Mouse (Mus musculus) embryonic facial prominence, embryonic 11.5 days (tissue): ENCODE measurements around the gene Ppara. TPM values are rescaled to one million over a fixed set of nuclear protein-coding genes. Genes with fewer than 3 reads are reported as not detected.

Experiments
- ATAC-seq: fragments of 200-750 bp; cut with Nextera tagmentation; replicated peaks from 2 replicates; pipeline ENCODE4 v1.8.0; 2017; ENCODE audit warnings: low read depth; ENCODE audit not compliant: insufficient number of reproducible peaks, low FRiP score, low TSS enrichment
- DNase-seq: peaks from one replicate; pipeline ENCODE4 v3.0.0-alpha.2; 2015; ENCODE audit warnings: low spot score
- H3K27ac ChIP-seq: fragments of 300-500 bp; sonication (generic); replicated peaks from 2 replicates; pipeline ENCODE4 v1.5.1; 2014; ENCODE audit warnings: mild to moderate bottlenecking, low read depth, low read length, control low read depth
- H3K27me3 ChIP-seq: fragments of 300-500 bp; sonication (generic); 2 replicates; pipeline ENCODE4 v1.6.1; 2014; ENCODE audit warnings: mild to moderate bottlenecking, low read length, moderate library complexity, mixed read lengths; ENCODE audit not compliant: control insufficient read depth, insufficient read depth
- H3K36me3 ChIP-seq: fragments of 300-500 bp; sonication (generic); replicated peaks from 2 replicates; pipeline ENCODE4 v1.6.1; 2014; ENCODE audit warnings: low read depth, mild to moderate bottlenecking, low read length, moderate library complexity, mixed read lengths; ENCODE audit not compliant: control insufficient read depth, insufficient read depth
- H3K4me1 ChIP-seq: fragments of 300-500 bp; sonication (generic); 2 replicates; pipeline ENCODE4 v1.6.1; 2014; ENCODE audit warnings: low read length, mixed read lengths; ENCODE audit not compliant: control insufficient read depth, insufficient read depth
- H3K4me2 ChIP-seq: fragments of 300-500 bp; sonication (generic); 2 replicates; pipeline ENCODE4 v1.6.1; 2014; ENCODE audit warnings: low read depth, mild to moderate bottlenecking, control low read depth, low read length, moderate library complexity
- H3K4me3 ChIP-seq: fragments of 300-500 bp; sonication (generic); 2 replicates; pipeline ENCODE4 v1.5.1; 2014; ENCODE audit warnings: low read depth, low read length, control low read depth
- H3K9ac ChIP-seq: fragments of 300-500 bp; sonication (generic); replicated peaks from 2 replicates; pipeline ENCODE4 v1.6.1; 2014; ENCODE audit warnings: mild to moderate bottlenecking, control low read depth, low read length
- H3K9me3 ChIP-seq: fragments of 300-500 bp; sonication (generic); replicated peaks from 2 replicates; pipeline ENCODE4 v1.6.1; 2016; ENCODE audit warnings: mild to moderate bottlenecking, low read length, inconsistent platforms, mixed read lengths; ENCODE audit not compliant: control insufficient read depth
- WGBS: fragments of 180-500 bp; shearing (Covaris S2); extraction: QIAGEN DNeasy Blood & Tissue Kit; methylation state at CpG from one replicate; pipeline ENCODE4 v1.1.7; 2014; 5-methylcytosine and 5-hydroxymethylcytosine counted together
- polyA plus RNA-seq: library from polyadenylated mRNA; unstranded; fragments of >200 nt; fragmentation: Nextera tagmentation; extraction: Ambion mirVana; gene quantifications from 2 replicates; pipeline ENCODE4 v1.2.1, GENCODE M21; 2014

Ppara gene
- polyA plus RNA-seq, 1 experiment from 2014 or later, result 0.28 TPM

DNA sequence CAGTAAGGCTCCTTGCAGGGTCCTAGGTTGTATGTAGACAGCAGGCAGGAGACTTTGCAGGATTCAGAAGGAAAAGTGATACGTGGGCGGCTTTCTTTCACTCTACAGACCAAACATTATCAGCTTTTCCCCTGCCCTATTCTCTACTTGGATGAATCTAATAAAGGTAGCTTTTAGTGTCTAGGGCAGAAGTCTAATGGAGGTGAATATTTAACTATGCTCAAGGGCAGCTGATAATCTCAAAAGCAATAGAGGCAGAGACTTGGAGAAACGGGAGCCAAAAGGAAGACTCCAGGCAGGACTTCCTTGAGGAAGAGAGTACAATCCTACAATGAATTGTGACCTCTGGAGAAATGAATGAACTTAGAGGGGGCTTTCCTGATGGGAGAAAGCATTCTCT lies 9.2 kb downstream of the Ppara start:
- Histone ChIP-seq H3K9ac (no peak overlapping the region), H3K36me3 (no peaks in the 10 kb centered on the region), H3K4me1 (no peaks in the 10 kb centered on the region), H3K27me3 (no peaks in the 10 kb centered on the region), H3K9me3 (no peaks in the 10 kb centered on the region), H3K4me2 (no peak overlapping the region), H3K4me3 (no peak overlapping the region), H3K27ac (no peak overlapping the region)
- ATAC-seq (no peak), DNase-seq (no peak)
- WGBS, result 68% methylated on average over 3 of the region's 3 CpGs

DNA sequence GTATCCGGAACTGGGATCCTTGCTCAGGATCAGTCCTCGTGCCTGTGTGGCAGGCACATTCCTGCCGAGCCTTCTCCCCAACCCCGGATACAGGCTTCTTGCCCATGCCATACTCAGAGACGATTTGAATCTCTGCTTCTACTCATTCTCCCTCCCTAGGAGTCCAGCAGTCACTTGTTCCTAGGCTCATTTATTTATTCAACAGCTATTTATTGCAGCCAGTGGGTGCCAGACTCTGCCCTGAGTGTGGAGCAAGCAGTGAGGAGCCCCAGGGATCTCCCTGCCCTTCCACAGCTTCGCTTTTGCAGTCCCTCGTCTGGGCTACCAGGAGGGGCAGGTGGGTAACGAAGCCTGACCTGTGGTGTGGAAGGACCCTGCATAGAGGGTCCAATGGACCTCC lies 11.4 kb downstream of the Ppara start:
- H3K36me3 ChIP-seq, result no peaks in the 10 kb centered on the region
- ATAC-seq (no peak), DNase-seq (no peak)
- no peaks in the 10 kb centered on the region for H3K27me3 ChIP-seq
- H3K4me1 ChIP-seq, result no peaks in the 10 kb centered on the region
- WGBS, result 81% methylated on average over 8 of the region's 8 CpGs
- no peak overlapping the region for H3K27ac ChIP-seq
- no peak overlapping the region for H3K9ac ChIP-seq
- no peaks in the 10 kb centered on the region for H3K9me3 ChIP-seq
- H3K4me3 ChIP-seq, result no peak overlapping the region
- H3K4me2 ChIP-seq, result no peak overlapping the region

GRCm38 (mm10) chr15:85746671-85747070 lies 11.9 kb downstream of the Ppara start:
- WGBS, result 86% methylated on average over 13 of the region's 13 CpGs
- Histone ChIP-seq H3K4me1 (no peaks in the 10 kb centered on the region), H3K36me3 (no peaks in the 10 kb centered on the region), H3K27me3 (no peaks in the 10 kb centered on the region), H3K9ac (no peak overlapping the region), H3K27ac (no peak overlapping the region), H3K9me3 (no peaks in the 10 kb centered on the region), H3K4me2 (no peak overlapping the region), H3K4me3 (no peak overlapping the region)
- ATAC-seq (no peak), DNase-seq (no peak)

DNA sequence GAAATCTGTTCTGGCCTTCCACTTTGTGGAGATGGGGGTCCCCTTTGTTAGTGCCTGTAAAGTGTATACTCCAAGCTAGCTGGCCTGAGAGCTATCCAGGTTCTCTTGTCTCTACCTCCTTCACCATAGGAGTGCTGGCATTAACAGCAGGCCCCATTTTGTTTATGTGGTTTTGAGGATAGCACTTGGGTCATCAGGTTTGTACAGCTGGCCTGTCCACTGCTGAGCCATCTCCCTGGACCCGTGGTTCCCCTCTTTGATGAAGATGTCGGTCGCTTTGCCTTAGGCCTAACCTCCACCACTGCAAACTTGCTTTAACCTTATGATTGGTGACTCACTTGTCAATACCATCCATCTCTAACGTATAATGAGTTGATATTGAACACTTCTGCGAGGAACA lies 13.2 kb downstream of the Ppara start:
- Histone ChIP-seq H3K4me3 (no peak overlapping the region), H3K36me3 (no peaks in the 10 kb centered on the region), H3K4me1 (no peaks in the 10 kb centered on the region), H3K27me3 (no peaks in the 10 kb centered on the region), H3K9me3 (no peaks in the 10 kb centered on the region), H3K4me2 (no peak overlapping the region), H3K27ac (no peak overlapping the region), H3K9ac (no peak overlapping the region)
- WGBS, result 88% methylated on average over 5 of the region's 5 CpGs
- DNase-seq (no peak), ATAC-seq (no peak)

GRCm38 (mm10) chr15:85748466-85748865 lies 13.7 kb downstream of the Ppara start:
- Histone ChIP-seq H3K4me1 (no peaks in the 10 kb centered on the region), H3K36me3 (no peaks in the 10 kb centered on the region), H3K9ac (no peak overlapping the region), H3K27me3 (no peaks in the 10 kb centered on the region), H3K9me3 (no peaks in the 10 kb centered on the region), H3K4me2 (no peak overlapping the region), H3K4me3 (no peak overlapping the region), H3K27ac (no peak overlapping the region)
- ATAC-seq (no peak), DNase-seq (no peak)
- WGBS, result 82% methylated on average over 3 of the region's 3 CpGs

GRCm38 (mm10) chr15:85749141-85749540 lies 14.4 kb downstream of the Ppara start:
- Histone ChIP-seq H3K4me1 (no peaks in the 10 kb centered on the region), H3K27me3 (no peaks in the 10 kb centered on the region), H3K4me3 (no peak overlapping the region), H3K4me2 (no peak overlapping the region), H3K27ac (no peak overlapping the region), H3K36me3 (no peaks in the 10 kb centered on the region), H3K9ac (no peak overlapping the region), H3K9me3 (no peaks in the 10 kb centered on the region)
- ATAC-seq, result no peak
- DNase-seq, result no peak
- WGBS, result 90% methylated on average over 9 of the region's 9 CpGs

GRCm38 (mm10) chr15:85750115-85750514 lies 15.3 kb downstream of the Ppara start:
- WGBS, result 84% methylated on average over 5 of the region's 5 CpGs

GRCm38 (mm10) chr15:85752655-85753054 lies 17.9 kb downstream of the Ppara start:
- Histone ChIP-seq H3K9ac (no peak overlapping the region), H3K27me3 (no peaks in the 10 kb centered on the region), H3K9me3 (no peaks in the 10 kb centered on the region; the same call in 1 of the 2 replicates), H3K4me2 (no peak overlapping the region), H3K36me3 (no peaks in the 10 kb centered on the region), H3K4me3 (no peak overlapping the region), H3K4me1 (no peaks in the 10 kb centered on the region), H3K27ac (no peak overlapping the region)
- no peak for ATAC-seq
- no peak for DNase-seq
- 78% methylated on average over 2 of the region's 2 CpGs for WGBS

More at GRCm38 (mm10) chr15:85750115-85750514, 15.3 kb downstream of the Ppara start:
- no peaks in the 10 kb centered on the region for H3K27me3 ChIP-seq
- no peaks in the 10 kb centered on the region for H3K36me3 ChIP-seq
- no peak overlapping the region for H3K27ac ChIP-seq
- DNase-seq (no peak), ATAC-seq (no peak)
- H3K4me1 ChIP-seq, result no peaks in the 10 kb centered on the region
- no peak overlapping the region for H3K4me3 ChIP-seq
- H3K9ac ChIP-seq, result no peak overlapping the region
- no peak overlapping the region for H3K4me2 ChIP-seq
- no peaks in the 10 kb centered on the region for H3K9me3 ChIP-seq
